Mouse (Mus musculus) neural tube, embryonic 15.5 days (tissue): Measurements from ENCODE around the gene Med8. TPM values are rescaled to one million over a fixed set of nuclear protein-coding genes. Genes with fewer than 3 reads are reported as not detected.

Source experiments
- ATAC-seq: fragments of 200-750 bp; cut with Nextera tagmentation; 2 replicates; pipeline ENCODE4 v1.8.0; 2017; ENCODE audit warnings: mild to moderate bottlenecking, moderate TSS enrichment, moderate library complexity; ENCODE audit not compliant: low FRiP score
- H3K27ac ChIP-seq: fragments of 300-500 bp; sonication (generic); replicated peaks from 2 replicates; pipeline ENCODE4 v1.5.1; 2015; ENCODE audit warnings: mild to moderate bottlenecking, inconsistent platforms
- H3K27me3 ChIP-seq: fragments of 300-500 bp; sonication (generic); replicated peaks from 2 replicates; pipeline ENCODE4 v1.6.1; 2015; ENCODE audit warnings: inconsistent platforms
- H3K36me3 ChIP-seq: fragments of 300-500 bp; sonication (generic); 2 replicates; pipeline ENCODE4 v1.6.1; 2015; ENCODE audit warnings: inconsistent platforms
- H3K4me1 ChIP-seq: fragments of 300-500 bp; sonication (generic); 2 replicates; pipeline ENCODE4 v1.6.1; 2015; ENCODE audit warnings: inconsistent platforms
- H3K4me2 ChIP-seq: fragments of 300-500 bp; sonication (generic); 2 replicates; pipeline ENCODE4 v1.6.1; 2015; ENCODE audit warnings: inconsistent platforms, mild to moderate bottlenecking, moderate library complexity
- H3K4me3 ChIP-seq: fragments of 300-500 bp; sonication (generic); replicated peaks from 2 replicates; pipeline ENCODE4 v1.5.1; 2015; ENCODE audit warnings: mild to moderate bottlenecking, inconsistent platforms
- H3K9ac ChIP-seq: fragments of 300-500 bp; sonication (generic); replicated peaks from 2 replicates; pipeline ENCODE4 v1.6.1; 2015; ENCODE audit warnings: mild to moderate bottlenecking, inconsistent platforms
- H3K9me3 ChIP-seq: fragments of 300-500 bp; sonication (generic); replicated peaks from 2 replicates; pipeline ENCODE4 v1.6.1; 2016; ENCODE audit warnings: inconsistent platforms
- WGBS: fragments of 180-500 bp; shearing (Covaris S2); methylation state at CpG from one replicate; pipeline ENCODE4 v1.1.7; 2015; ENCODE audit warnings: mixed read lengths; 5-methylcytosine and 5-hydroxymethylcytosine counted together
- polyA plus RNA-seq: library from polyadenylated mRNA; unstranded; fragments of >200 nt; fragmentation: Nextera tagmentation; extraction: Ambion mirVana; gene quantifications from 2 replicates; pipeline ENCODE4 v1.2.1, GENCODE M21; 2015

Med8 gene
- polyA plus RNA-seq, 1 experiment from 2014 or later: 99.7 TPM

DNA sequence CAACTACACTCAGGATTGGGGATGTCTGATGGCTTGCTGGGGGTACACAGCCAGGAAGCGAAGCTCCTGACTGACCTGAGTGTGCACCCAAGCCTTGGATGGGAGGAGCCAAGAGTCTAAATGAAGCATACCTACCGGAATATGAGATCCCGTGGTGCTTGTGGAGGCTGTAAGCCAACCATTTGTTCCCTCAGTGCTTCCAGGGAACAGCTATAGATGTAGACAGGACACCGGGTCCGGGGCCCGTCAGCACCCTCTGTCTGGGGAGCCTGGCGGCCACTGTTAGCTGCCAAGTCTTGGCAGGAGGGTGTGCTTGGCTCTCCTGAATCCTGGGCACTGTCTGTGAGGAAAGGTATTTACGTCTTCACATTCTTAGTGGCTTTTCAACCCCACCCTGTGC lies 21.8 kb upstream of the Med8 start:
- Histone ChIP-seq H3K4me1 (no peaks in the 10 kb centered on the region), H3K4me2 (no peak overlapping the region), H3K9ac (no peak overlapping the region), H3K9me3 (no peaks in the 10 kb centered on the region), H3K36me3 (peaks cover 99% of the 10 kb centered on the region), H3K27ac (no peak overlapping the region), H3K27me3 (no peaks in the 10 kb centered on the region), H3K4me3 (no peak overlapping the region)
- WGBS: 95% methylated on average over 8 of the region's 8 CpGs
- no peak for ATAC-seq

DNA sequence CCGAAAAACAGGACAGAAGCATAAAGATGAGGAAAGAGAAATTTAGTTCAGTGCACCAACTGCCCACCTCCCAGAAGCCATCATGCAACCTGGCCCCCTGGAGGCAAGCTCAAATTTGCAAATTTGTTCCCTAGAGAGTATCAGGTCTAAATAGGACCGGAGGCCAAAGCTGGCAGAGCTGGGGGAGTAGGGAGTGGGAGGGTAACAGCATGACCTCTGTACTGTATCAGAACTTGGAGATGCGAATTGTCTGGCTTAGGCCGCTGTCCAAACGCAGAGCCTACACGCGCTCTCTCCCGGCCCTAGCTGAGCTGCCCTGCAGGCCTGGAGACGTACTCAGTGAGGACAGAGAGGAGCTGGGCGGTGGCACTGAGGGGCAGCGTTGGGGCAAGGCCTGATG lies 19.0 kb upstream of the Med8 start:
- Histone ChIP-seq H3K27ac (no peak overlapping the region), H3K36me3 (peaks cover 99% of the 10 kb centered on the region), H3K4me1 (no peaks in the 10 kb centered on the region), H3K4me2 (no peak overlapping the region), H3K27me3 (no peaks in the 10 kb centered on the region), H3K9me3 (no peaks in the 10 kb centered on the region), H3K4me3 (no peak overlapping the region), H3K9ac (no peak overlapping the region)
- ATAC-seq: no peak
- WGBS: 97% methylated on average over 11 of the region's 11 CpGs

DNA sequence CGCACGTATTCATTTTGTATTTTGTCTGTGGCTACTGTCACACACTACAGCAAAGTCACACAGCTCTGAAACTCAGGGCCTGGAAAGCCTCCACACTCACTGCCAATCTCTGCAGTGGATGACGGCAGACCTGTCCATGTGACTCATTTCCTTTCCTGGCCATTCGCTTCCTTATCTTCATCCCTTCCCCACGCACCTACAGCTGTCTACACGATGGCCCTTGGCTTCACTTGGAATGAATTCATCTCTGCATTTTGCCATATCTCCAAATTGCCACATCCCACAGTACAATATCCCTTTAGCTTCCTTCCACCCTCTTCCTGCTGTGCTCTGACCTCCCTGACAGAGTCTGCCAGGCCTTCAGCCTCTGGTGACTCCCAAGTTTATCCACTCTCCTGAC lies 14.6 kb upstream of the Med8 start:
- peaks cover 98% of the 10 kb centered on the region for H3K36me3 ChIP-seq
- 96% methylated on average over 6 of the region's 6 CpGs for WGBS
- no peak overlapping the region for H3K27ac ChIP-seq
- no peaks in the 10 kb centered on the region for H3K4me1 ChIP-seq
- ATAC-seq: no peak
- no peaks in the 10 kb centered on the region for H3K27me3 ChIP-seq
- no peak overlapping the region for H3K4me2 ChIP-seq
- no peak overlapping the region for H3K9ac ChIP-seq
- H3K9me3 ChIP-seq: no peaks in the 10 kb centered on the region
- no peak overlapping the region for H3K4me3 ChIP-seq

DNA sequence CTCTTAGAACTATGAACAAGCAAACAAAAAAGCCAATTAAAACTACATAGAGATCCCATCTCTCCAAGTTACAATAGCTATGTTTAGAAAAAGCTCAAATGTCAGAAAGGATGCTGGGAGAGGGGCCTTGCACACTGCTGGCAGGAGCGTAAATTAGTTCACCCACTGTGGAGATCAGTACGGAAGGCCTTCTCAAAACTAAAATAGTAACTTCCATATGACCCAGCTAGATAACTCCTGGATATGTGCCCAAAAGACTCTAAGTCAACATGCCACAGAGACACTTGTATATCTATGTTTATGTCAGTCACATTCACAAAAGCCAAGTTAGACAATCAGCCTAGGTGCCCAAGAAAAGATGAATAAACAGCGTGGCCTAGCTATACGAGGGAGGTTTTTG lies 13.8 kb upstream of the Med8 start:
- Histone ChIP-seq H3K4me2 (no peak overlapping the region), H3K27me3 (no peaks in the 10 kb centered on the region), H3K4me1 (no peaks in the 10 kb centered on the region), H3K9ac (no peak overlapping the region), H3K27ac (no peak overlapping the region), H3K36me3 (peaks cover 97% of the 10 kb centered on the region), H3K4me3 (no peak overlapping the region), H3K9me3 (no peaks in the 10 kb centered on the region)
- WGBS: 88% methylated on average over 4 of the region's 4 CpGs
- ATAC-seq: no peak

DNA sequence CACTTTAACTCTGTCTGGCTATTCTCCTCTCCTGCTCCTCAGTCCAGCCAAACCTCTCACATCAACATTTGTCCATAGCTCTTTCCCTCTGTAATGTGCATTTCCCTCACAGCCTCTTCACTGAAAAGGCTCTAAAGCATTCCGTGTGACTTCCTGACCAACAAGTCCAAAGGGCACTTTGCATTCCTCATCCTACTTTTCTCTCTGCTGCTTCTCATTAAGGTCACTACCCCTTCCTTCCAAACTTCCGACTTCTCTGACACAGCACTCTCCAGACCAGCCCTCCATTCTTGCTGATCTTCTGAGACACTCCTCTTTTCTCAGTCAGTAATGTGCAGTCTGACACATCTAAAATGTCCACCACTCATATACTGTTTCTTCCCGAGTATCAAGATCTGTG lies 12.7 kb upstream of the Med8 start:
- Histone ChIP-seq H3K4me2 (no peak overlapping the region), H3K27me3 (no peaks in the 10 kb centered on the region), H3K9me3 (no peaks in the 10 kb centered on the region), H3K27ac (no peak overlapping the region), H3K9ac (no peak overlapping the region), H3K36me3 (peaks cover 97% of the 10 kb centered on the region), H3K4me1 (no peaks in the 10 kb centered on the region), H3K4me3 (no peak overlapping the region)
- no peak for ATAC-seq
- 82% methylated on average over 3 of the region's 3 CpGs for WGBS

DNA sequence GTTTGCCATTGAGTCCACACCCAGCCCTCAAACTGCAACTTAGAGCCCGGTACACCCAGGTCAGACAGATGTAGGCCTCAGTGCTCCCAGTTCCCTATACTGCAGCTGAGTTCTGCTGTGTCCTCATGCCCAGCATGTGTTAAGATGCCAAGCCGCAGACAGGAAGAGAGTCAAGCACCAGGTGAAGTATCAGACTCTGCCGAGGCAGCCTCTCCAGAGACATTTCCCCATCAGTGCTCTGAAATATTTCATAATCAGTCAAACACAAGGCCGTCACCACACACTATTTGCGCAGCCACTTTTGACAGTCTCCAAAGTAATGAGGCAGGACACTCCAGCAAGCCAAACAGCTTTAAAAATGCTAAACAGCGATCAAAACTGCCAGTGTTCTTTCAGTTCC lies 10.7 kb upstream of the Med8 start:
- Histone ChIP-seq H3K27me3 (no peaks in the 10 kb centered on the region), H3K9me3 (no peaks in the 10 kb centered on the region), H3K4me3 (no peak overlapping the region), H3K4me1 (no peaks in the 10 kb centered on the region), H3K9ac (no peak overlapping the region), H3K27ac (no peak overlapping the region), H3K36me3 (peaks cover 96% of the 10 kb centered on the region), H3K4me2 (no peak overlapping the region)
- 96% methylated on average over 6 of the region's 6 CpGs for WGBS
- no peak for ATAC-seq

DNA sequence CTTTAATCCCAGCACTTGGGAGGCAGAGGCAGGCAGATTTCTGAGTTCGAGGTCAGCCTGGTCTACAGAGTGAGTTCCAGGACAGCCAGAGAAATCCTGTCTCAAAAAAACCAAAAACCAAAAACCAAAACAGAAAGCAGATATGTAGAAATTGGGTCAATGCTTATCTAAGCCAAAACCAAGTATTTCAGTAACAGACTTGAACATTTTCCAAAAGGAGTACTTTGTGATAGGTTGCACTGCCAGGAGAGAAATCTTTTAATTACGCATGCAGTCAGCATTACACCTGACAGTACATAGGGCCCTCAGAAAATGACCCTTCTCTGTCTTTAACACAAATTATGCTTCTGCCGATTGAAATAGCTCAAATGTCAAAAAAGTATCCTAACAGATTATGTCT lies 7.7 kb upstream of the Med8 start:
- H3K36me3 ChIP-seq: peaks cover 77% of the 10 kb centered on the region
- H3K4me1 ChIP-seq: no peaks in the 10 kb centered on the region
- WGBS: 91% methylated on average over 3 of the region's 3 CpGs
- H3K9ac ChIP-seq: no peak overlapping the region
- no peak overlapping the region for H3K4me2 ChIP-seq
- no peak overlapping the region for H3K4me3 ChIP-seq
- no peaks in the 10 kb centered on the region for H3K27me3 ChIP-seq
- H3K9me3 ChIP-seq: no peaks in the 10 kb centered on the region
- H3K27ac ChIP-seq: no peak overlapping the region
- ATAC-seq: no peak

DNA sequence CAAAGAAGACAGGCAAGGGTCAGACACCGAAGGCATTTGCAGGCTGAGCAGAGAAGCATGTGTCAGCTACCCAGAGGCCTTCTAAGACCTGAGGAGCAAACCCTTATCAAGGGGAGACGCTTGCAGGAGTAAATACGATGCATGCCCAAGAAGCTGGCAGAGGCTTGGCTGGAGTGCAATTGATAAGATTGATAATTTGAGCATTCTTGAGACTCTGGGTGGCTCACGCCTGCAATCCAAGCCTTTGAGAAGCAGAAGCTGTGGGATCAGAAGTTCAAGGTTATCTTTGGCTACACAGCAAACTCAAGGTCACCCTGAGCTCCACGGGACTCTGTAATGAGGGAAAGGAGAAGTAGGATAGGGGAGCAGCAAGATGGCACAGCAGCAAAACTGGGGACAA lies 7.2 kb upstream of the Med8 start:
- no peak for ATAC-seq
- H3K36me3 ChIP-seq: peaks cover 72% of the 10 kb centered on the region
- no peaks in the 10 kb centered on the region for H3K9me3 ChIP-seq
- H3K4me2 ChIP-seq: no peak overlapping the region
- 94% methylated on average over 5 of the region's 5 CpGs for WGBS
- H3K9ac ChIP-seq: no peak overlapping the region
- H3K27ac ChIP-seq: no peak overlapping the region
- no peaks in the 10 kb centered on the region for H3K4me1 ChIP-seq
- no peak overlapping the region for H3K4me3 ChIP-seq
- no peaks in the 10 kb centered on the region for H3K27me3 ChIP-seq

DNA sequence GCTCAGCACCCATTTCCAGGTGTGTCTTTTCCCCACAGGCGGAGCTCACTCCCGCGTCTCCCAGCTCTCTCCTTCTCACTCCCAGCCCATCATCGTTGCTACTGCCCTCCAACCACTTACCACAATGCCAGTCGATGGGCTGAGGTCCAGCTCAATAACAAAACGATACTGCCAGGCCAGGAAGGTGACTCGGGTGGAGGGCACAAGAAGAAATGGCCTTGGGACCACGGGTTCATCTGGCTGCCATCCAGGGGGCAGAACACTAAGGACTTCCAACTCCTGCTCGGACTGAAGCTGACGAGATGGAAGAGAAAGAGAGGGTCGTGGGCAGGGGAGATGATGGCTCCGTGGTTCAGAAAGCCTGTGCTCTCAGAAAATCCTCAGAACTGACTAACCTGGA lies 6.4 kb upstream of the Med8 start:
- Histone ChIP-seq H3K9ac (no peak overlapping the region), H3K9me3 (no peaks in the 10 kb centered on the region), H3K4me2 (no peak overlapping the region), H3K4me1 (peaks cover 4% of the 10 kb centered on the region), H3K27me3 (no peaks in the 10 kb centered on the region), H3K36me3 (peaks cover 64% of the 10 kb centered on the region), H3K27ac (no peak overlapping the region), H3K4me3 (no peak overlapping the region)
- ATAC-seq: no peak
- WGBS: 93% methylated on average over 12 of the region's 12 CpGs

DNA sequence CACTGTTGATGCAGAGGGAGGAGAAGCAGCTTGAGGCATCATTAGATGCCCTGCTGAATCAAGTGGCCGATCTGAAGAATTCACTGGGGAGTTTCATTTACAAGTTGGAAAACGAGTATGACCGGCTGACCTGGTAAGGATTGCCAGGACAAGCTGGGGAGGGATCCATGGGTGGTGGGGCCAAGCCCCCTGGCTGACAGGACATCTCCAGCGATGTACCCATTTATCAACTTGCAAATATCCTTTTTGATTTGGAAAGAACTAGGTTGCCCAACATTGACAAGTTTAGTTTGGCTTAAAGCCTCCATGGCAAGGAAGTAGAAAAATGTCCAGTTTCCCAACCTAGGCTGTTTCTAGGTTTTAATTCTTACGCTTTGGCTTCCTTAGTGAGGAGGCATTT lies 1.7 kb downstream of the Med8 start:
- H3K27me3 ChIP-seq: no peaks in the 10 kb centered on the region
- no peak overlapping the region for H3K9ac ChIP-seq
- H3K27ac ChIP-seq: no peak overlapping the region
- peaks cover 28% of the 10 kb centered on the region for H3K4me1 ChIP-seq
- peaks cover 46% of the 10 kb centered on the region for H3K36me3 ChIP-seq
- no peak for ATAC-seq
- H3K4me2 ChIP-seq: no peak overlapping the region
- H3K9me3 ChIP-seq: no peaks in the 10 kb centered on the region
- no peak overlapping the region for H3K4me3 ChIP-seq
- WGBS: 96% methylated on average over 5 of the region's 5 CpGs

DNA sequence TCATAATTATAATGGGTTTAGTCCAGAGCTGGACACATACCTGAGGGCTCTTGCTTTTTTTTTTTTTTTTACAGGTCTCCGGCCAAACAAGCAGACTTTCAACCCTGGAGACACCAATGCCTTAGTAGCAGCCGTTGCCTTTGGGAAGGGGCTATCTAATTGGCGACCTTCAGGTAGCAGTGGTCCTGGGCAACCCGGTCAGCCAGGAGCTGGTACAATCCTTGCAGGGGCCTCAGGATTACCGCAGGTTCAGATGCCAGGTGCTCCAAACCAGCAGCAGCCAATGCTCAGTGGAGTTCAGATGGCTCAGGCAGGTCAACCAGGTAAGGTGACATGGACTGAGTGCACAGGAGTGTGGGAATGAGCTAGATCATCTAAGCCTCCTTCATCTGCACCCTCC lies 4.4 kb downstream of the Med8 start:
- ATAC-seq: no peak
- no peak overlapping the region for H3K27ac ChIP-seq
- no peaks in the 10 kb centered on the region for H3K27me3 ChIP-seq
- H3K4me3 ChIP-seq: no peak overlapping the region
- H3K9me3 ChIP-seq: no peaks in the 10 kb centered on the region
- peaks cover 69% of the 10 kb centered on the region for H3K36me3 ChIP-seq
- H3K4me2 ChIP-seq: no peak overlapping the region
- WGBS: 94% methylated on average over 5 of the region's 5 CpGs
- peaks cover 15% of the 10 kb centered on the region for H3K4me1 ChIP-seq
- no peak overlapping the region for H3K9ac ChIP-seq

DNA sequence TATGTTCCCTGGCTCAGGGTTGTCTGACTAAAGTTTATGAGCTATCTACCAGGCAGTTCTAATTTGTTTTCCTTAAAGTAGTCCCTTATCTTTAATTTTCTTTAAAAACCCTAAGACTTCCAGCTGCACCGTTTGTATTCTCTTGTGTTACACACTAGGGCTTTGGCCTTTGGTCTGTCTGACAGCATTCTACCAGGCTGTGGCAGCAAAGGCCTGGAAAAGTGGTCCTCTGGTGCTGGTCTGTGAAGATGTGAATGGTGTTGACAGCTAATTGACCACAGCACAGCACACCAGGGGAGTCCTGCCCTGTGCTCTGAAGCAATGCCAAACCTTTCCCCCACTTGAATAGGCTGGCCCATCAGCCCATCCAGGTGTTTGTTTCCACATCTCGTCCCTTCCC lies 6.6 kb downstream of the Med8 start:
- no peaks in the 10 kb centered on the region for H3K27me3 ChIP-seq
- no peak overlapping the region for H3K27ac ChIP-seq
- no peak overlapping the region for H3K4me3 ChIP-seq
- H3K9me3 ChIP-seq: no peaks in the 10 kb centered on the region
- H3K4me2 ChIP-seq: no peak overlapping the region
- peaks cover 87% of the 10 kb centered on the region for H3K36me3 ChIP-seq
- ATAC-seq: no peak
- H3K9ac ChIP-seq: no peak overlapping the region
- H3K4me1 ChIP-seq: peaks cover 1% of the 10 kb centered on the region; the same call in 1 of the 2 replicates
- 88% methylated on average over 2 of the region's 2 CpGs for WGBS

DNA sequence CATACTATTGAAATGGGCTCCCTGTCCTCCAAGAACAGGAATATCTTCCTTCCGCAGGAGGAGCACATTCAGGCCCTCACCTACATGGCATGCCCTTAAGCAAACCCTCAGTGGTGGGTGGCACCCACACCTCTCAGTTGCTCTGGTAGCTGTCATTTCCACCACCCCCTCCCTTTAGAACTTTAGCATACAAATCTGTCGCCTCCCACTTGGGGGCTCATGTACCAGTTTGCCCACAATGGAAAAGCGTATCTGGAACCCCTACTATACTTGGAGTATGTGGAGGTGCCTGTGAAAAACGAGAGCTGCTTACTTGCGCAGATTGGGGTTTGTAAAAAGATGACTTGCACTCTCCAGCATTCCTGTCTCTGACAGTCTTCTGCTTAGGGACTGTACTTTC lies 7.2 kb downstream of the Med8 start:
- H3K36me3 ChIP-seq: peaks cover 92% of the 10 kb centered on the region
- H3K4me3 ChIP-seq: no peak overlapping the region
- H3K27ac ChIP-seq: no peak overlapping the region
- H3K9me3 ChIP-seq: no peaks in the 10 kb centered on the region
- H3K9ac ChIP-seq: no peak overlapping the region
- 95% methylated on average over 5 of the region's 5 CpGs for WGBS
- no peaks in the 10 kb centered on the region for H3K4me1 ChIP-seq
- H3K27me3 ChIP-seq: no peaks in the 10 kb centered on the region
- no peak overlapping the region for H3K4me2 ChIP-seq
- no peak for ATAC-seq
